Mouse (Mus musculus): ENCODE measurements around the gene Wfikkn1. TPM values are rescaled to one million over a fixed set of nuclear protein-coding genes. Genes with fewer than 3 reads are reported as not detected.

The Wfikkn1 gene
- total RNA-seq, 2 experiments from 2014 or later: 1.7 TPM; not detected in 1

GRCm38 (mm10) chr17:25828712-25829557 is 51.7 kb downstream of the Wfikkn1 start, which contains the start of gene Jmjd8:
Gene Jmjd8 (plus strand): TSS chr17:25828867.
- peak; percentile 62 for ATAC-seq (replicated peaks; ENCODE audit: low FRiP score, poor library complexity, severe bottlenecking)

DNA sequence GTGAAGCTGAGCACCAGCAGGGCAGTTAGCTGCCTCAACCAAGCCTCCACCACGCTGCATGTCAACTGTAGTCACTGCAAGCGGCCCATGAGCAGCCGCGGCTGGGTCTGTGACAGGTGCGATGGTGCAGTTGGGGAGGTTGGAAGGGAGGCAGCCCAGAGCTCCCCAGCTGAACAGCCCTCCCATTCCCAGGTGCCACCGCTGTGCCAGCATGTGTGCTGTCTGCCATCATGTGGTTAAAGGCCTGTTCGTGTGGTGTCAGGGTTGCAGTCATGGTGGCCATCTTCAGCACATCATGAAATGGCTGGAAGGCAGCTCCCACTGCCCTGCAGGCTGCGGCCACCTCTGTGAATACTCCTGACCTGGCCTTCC is 52.4 kb downstream of the Wfikkn1 start:
- ATAC-seq (replicated peaks; ENCODE audit: low FRiP score, poor library complexity, severe bottlenecking): no peak

Other genes starting within 250 kb of the Wfikkn1 start
Only the 30 nearest of the 31 such genes appear.
- gene Gng13, start 163.7 kb downstream of the Wfikkn1 start, total RNA-seq (2015; ENCODE audit: low replicate concordance): not detected in 2 replicates
- not detected in 2 replicates for gene Gng13, start 163.7 kb downstream of the Wfikkn1 start, total RNA-seq (2017; ENCODE audit: low replicate concordance)
- gene Chtf18, start 153.4 kb downstream of the Wfikkn1 start, total RNA-seq (2015; ENCODE audit: low replicate concordance): 15.5 and 33.2 TPM in 2 replicates
- 56.2 and 62.6 TPM in 2 replicates for gene Chtf18, start 153.4 kb downstream of the Wfikkn1 start, total RNA-seq (2017; ENCODE audit: low replicate concordance)
- gene Rpusd1, start 153.2 kb downstream of the Wfikkn1 start, total RNA-seq (2015; ENCODE audit: low replicate concordance): 1.1 and 2.1 TPM in 2 replicates
- 0.26 and 3.7 TPM in 2 replicates for gene Rpusd1, start 153.2 kb downstream of the Wfikkn1 start, total RNA-seq (2017; ENCODE audit: low replicate concordance)
- gene Mslnl, start 144.8 kb downstream of the Wfikkn1 start, total RNA-seq (2015; ENCODE audit: low replicate concordance): not detected in 2 replicates
- not detected in 2 replicates for gene Mslnl, start 144.8 kb downstream of the Wfikkn1 start, total RNA-seq (2017; ENCODE audit: low replicate concordance)
- gene Msln, start 126.5 kb downstream of the Wfikkn1 start, total RNA-seq (2015; ENCODE audit: low replicate concordance): not detected in 2 replicates
- not detected in 2 replicates for gene Msln, start 126.5 kb downstream of the Wfikkn1 start, total RNA-seq (2017; ENCODE audit: low replicate concordance)
- 0.42 and 6.8 TPM in 2 replicates for gene Narfl, start 107.1 kb downstream of the Wfikkn1 start, total RNA-seq (2015; ENCODE audit: low replicate concordance)
- gene Narfl, start 107.1 kb downstream of the Wfikkn1 start, total RNA-seq (2017; ENCODE audit: low replicate concordance): 7.1 and 12.0 TPM in 2 replicates
- 8.6 and 9.6 TPM in 2 replicates for gene Haghl, start 95.2 kb downstream of the Wfikkn1 start, total RNA-seq (2015; ENCODE audit: low replicate concordance)
- gene Haghl, start 95.2 kb downstream of the Wfikkn1 start, total RNA-seq (2017; ENCODE audit: low replicate concordance): 2.3 and 6.0 TPM in 2 replicates
- gene Ccdc78, start 94.3 kb downstream of the Wfikkn1 start, total RNA-seq (2015; ENCODE audit: low replicate concordance): not detected in 2 replicates
- gene Ccdc78, start 94.3 kb downstream of the Wfikkn1 start, total RNA-seq (2017; ENCODE audit: low replicate concordance): not detected in 2 replicates
- 38.1 and 51.5 TPM in 2 replicates for gene Fam173a, start 88.0 kb downstream of the Wfikkn1 start, total RNA-seq (2015; ENCODE audit: low replicate concordance)
- 5.4 and 16.7 TPM in 2 replicates for gene Fam173a, start 88.0 kb downstream of the Wfikkn1 start, total RNA-seq (2017; ENCODE audit: low replicate concordance)
- not detected in 2 replicates for gene AC134908.4, start 85.2 kb downstream of the Wfikkn1 start, total RNA-seq (2015; ENCODE audit: low replicate concordance)
- gene AC134908.4, start 85.2 kb downstream of the Wfikkn1 start, total RNA-seq (2017; ENCODE audit: low replicate concordance): not detected in 2 replicates
- not detected in 2 replicates for gene Metrn, start 83.7 kb downstream of the Wfikkn1 start, total RNA-seq (2015; ENCODE audit: low replicate concordance)
- gene Metrn, start 83.7 kb downstream of the Wfikkn1 start, total RNA-seq (2017; ENCODE audit: low replicate concordance): 5.4 and 5.9 TPM in 2 replicates
- gene Fbxl16, start 71.8 kb downstream of the Wfikkn1 start, total RNA-seq (2015; ENCODE audit: low replicate concordance): not detected in 2 replicates
- gene Fbxl16, start 71.8 kb downstream of the Wfikkn1 start, total RNA-seq (2017; ENCODE audit: low replicate concordance): not detected in 2 replicates
- 4.2 and 6.5 TPM in 2 replicates for gene Wdr24, start 57.2 kb downstream of the Wfikkn1 start, total RNA-seq (2015; ENCODE audit: low replicate concordance)
- gene Wdr24, start 57.2 kb downstream of the Wfikkn1 start, total RNA-seq (2017; ENCODE audit: low replicate concordance): 7.0 and 14.5 TPM in 2 replicates
- gene Jmjd8, start 52.0 kb downstream of the Wfikkn1 start, total RNA-seq (2015; ENCODE audit: low replicate concordance): 5.4 and 6.1 TPM in 2 replicates
- gene Jmjd8, start 52.0 kb downstream of the Wfikkn1 start, total RNA-seq (2017; ENCODE audit: low replicate concordance): 2.7 and 9.1 TPM in 2 replicates
- gene Stub1, start 47.5 kb downstream of the Wfikkn1 start, total RNA-seq (2015; ENCODE audit: low replicate concordance): 58.7 and 86.4 TPM in 2 replicates
- gene Stub1, start 47.5 kb downstream of the Wfikkn1 start, total RNA-seq (2017; ENCODE audit: low replicate concordance): 47.1 and 58.4 TPM in 2 replicates
- gene Rhbdl1, start 43.6 kb downstream of the Wfikkn1 start, total RNA-seq (2015; ENCODE audit: low replicate concordance): 4.6 TPM in 1 of 2 replicates, not detected in the other
- gene Rhbdl1, start 43.6 kb downstream of the Wfikkn1 start, total RNA-seq (2017; ENCODE audit: low replicate concordance): 0.77 TPM in 1 of 2 replicates, not detected in the other
- gene Gm20683, start 39.1 kb downstream of the Wfikkn1 start, total RNA-seq (2015; ENCODE audit: low replicate concordance): 1.3 and 1.4 TPM in 2 replicates
- gene Gm20683, start 39.1 kb downstream of the Wfikkn1 start, total RNA-seq (2017; ENCODE audit: low replicate concordance): 1.8 TPM in 1 of 2 replicates, not detected in the other
- 34.4 and 37.1 TPM in 2 replicates for gene Rhot2, start 36.0 kb downstream of the Wfikkn1 start, total RNA-seq (2015; ENCODE audit: low replicate concordance)
- 39.1 and 41.5 TPM in 2 replicates for gene Rhot2, start 36.0 kb downstream of the Wfikkn1 start, total RNA-seq (2017; ENCODE audit: low replicate concordance)
- gene Wdr90, start 19.4 kb downstream of the Wfikkn1 start, total RNA-seq (2015; ENCODE audit: low replicate concordance): 52.8 and 61.6 TPM in 2 replicates
- gene Wdr90, start 19.4 kb downstream of the Wfikkn1 start, total RNA-seq (2017; ENCODE audit: low replicate concordance): 26.4 and 37.6 TPM in 2 replicates
- gene Mcrip2, start 12.1 kb downstream of the Wfikkn1 start, total RNA-seq (2015; ENCODE audit: low replicate concordance): 4.2 and 11.9 TPM in 2 replicates
- 3.5 TPM in 1 of 2 replicates, not detected in the other for gene Mcrip2, start 12.1 kb downstream of the Wfikkn1 start, total RNA-seq (2017; ENCODE audit: low replicate concordance)
- gene Mettl26, start 5.8 kb downstream of the Wfikkn1 start, total RNA-seq (2015; ENCODE audit: low replicate concordance): 10.1 and 17.3 TPM in 2 replicates
- 7.1 and 7.7 TPM in 2 replicates for gene Mettl26, start 5.8 kb downstream of the Wfikkn1 start, total RNA-seq (2017; ENCODE audit: low replicate concordance)
- 2.2 and 2.5 TPM in 2 replicates for gene Rab40c, start 38.9 kb upstream of the Wfikkn1 start, total RNA-seq (2015; ENCODE audit: low replicate concordance)
- gene Rab40c, start 38.9 kb upstream of the Wfikkn1 start, total RNA-seq (2017; ENCODE audit: low replicate concordance): 0.98 and 3.2 TPM in 2 replicates
- 1,618 and 1,746 TPM in 2 replicates for gene Pigq, start 64.1 kb upstream of the Wfikkn1 start, total RNA-seq (2015; ENCODE audit: low replicate concordance)
- 1,554 and 1,638 TPM in 2 replicates for gene Pigq, start 64.1 kb upstream of the Wfikkn1 start, total RNA-seq (2017; ENCODE audit: low replicate concordance)
- 13.7 and 13.8 TPM in 2 replicates for gene Nhlrc4, start 64.1 kb upstream of the Wfikkn1 start, total RNA-seq (2015; ENCODE audit: low replicate concordance)
- gene Nhlrc4, start 64.1 kb upstream of the Wfikkn1 start, total RNA-seq (2017; ENCODE audit: low replicate concordance): 13.7 and 18.9 TPM in 2 replicates
- gene A930017K11Rik, start 71.7 kb upstream of the Wfikkn1 start, total RNA-seq (2015; ENCODE audit: low replicate concordance): not detected in 2 replicates
- not detected in 2 replicates for gene A930017K11Rik, start 71.7 kb upstream of the Wfikkn1 start, total RNA-seq (2017; ENCODE audit: low replicate concordance)
- gene Capn15, start 104.9 kb upstream of the Wfikkn1 start, total RNA-seq (2015; ENCODE audit: low replicate concordance): 9.6 and 9.7 TPM in 2 replicates
- gene Capn15, start 104.9 kb upstream of the Wfikkn1 start, total RNA-seq (2017; ENCODE audit: low replicate concordance): 5.7 and 9.1 TPM in 2 replicates
- gene Rab11fip3, start 188.7 kb upstream of the Wfikkn1 start, total RNA-seq (2015; ENCODE audit: low replicate concordance): not detected in 2 replicates
- gene Rab11fip3, start 188.7 kb upstream of the Wfikkn1 start, total RNA-seq (2017; ENCODE audit: low replicate concordance): 0.26 TPM in 1 of 2 replicates, not detected in the other
- 1.8 TPM in 1 of 2 replicates, not detected in the other for gene Decr2, start 209.5 kb upstream of the Wfikkn1 start, total RNA-seq (2015; ENCODE audit: low replicate concordance)
- 1.4 TPM in 1 of 2 replicates, not detected in the other for gene Decr2, start 209.5 kb upstream of the Wfikkn1 start, total RNA-seq (2017; ENCODE audit: low replicate concordance)
- gene Nme4, start 214.7 kb upstream of the Wfikkn1 start, total RNA-seq (2015; ENCODE audit: low replicate concordance): 3.6 and 5.9 TPM in 2 replicates
- gene Nme4, start 214.7 kb upstream of the Wfikkn1 start, total RNA-seq (2017; ENCODE audit: low replicate concordance): 3.4 TPM in 1 of 2 replicates, not detected in the other
- 13.0 and 13.8 TPM in 2 replicates for gene Tmem8, start 232.4 kb upstream of the Wfikkn1 start, total RNA-seq (2015; ENCODE audit: low replicate concordance)
- gene Tmem8, start 232.4 kb upstream of the Wfikkn1 start, total RNA-seq (2017; ENCODE audit: low replicate concordance): 6.7 and 8.9 TPM in 2 replicates